Mouse (Mus musculus): ENCODE measurements around the gene Plp2. TPM values are rescaled to one million over a fixed set of nuclear protein-coding genes. Genes with fewer than 3 reads are reported as not detected.

The Plp2 gene
- polyA plus RNA-seq, 1 experiment, result 294 TPM

DNA sequence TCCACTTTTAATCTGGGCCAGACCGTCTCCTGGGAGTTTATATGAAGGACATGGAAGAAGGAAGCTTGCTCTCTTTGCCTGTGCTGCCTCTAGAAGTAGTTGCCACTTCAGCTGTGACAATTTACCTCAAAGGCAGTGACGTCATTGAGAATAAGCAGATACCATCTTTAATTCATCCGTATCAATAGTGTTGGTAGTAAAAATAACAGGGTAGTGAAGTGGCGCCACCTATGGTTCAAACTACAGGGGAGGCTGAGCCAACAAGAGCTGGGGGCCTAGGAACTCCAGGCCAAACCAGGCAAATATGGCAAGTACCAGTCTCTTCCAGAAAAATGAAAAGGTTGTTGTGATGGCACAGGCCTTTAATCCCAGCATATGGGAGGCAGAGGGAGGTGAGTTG is 21.7 kb upstream of the Plp2 start:
- TF ChIP-seq USF1 (IDR thresholded peaks at IDR 0.05; ENCODE audit: low read depth) (no peak), TCF12 (IDR thresholded peaks at IDR 0.05; ENCODE audit: insufficient read depth, poor library complexity, severe bottlenecking) (no peak), MYOG (IDR thresholded peaks at IDR 0.05; ENCODE audit: control insufficient read depth in 1 of 3, insufficient read depth in 1 of 3, insufficient read length in 2 of 3, low read depth in 2 of 3) (no peak), POLR2AphosphoS2 (IDR thresholded peaks at IDR 0.05; ENCODE audit: insufficient read length, low read depth) (no peak), TCF3 (IDR thresholded peaks at IDR 0.05; ENCODE audit: insufficient read length, low read depth) (no peak), E2F4 (IDR thresholded peaks at IDR 0.05; ENCODE audit: insufficient read depth) (no peak), MYOD1 (IDR thresholded peaks at IDR 0.05; ENCODE audit: control insufficient read depth in 1 of 3, insufficient read length in 2 of 3, low read depth in 2 of 3) (no peak), POLR2A (IDR thresholded peaks at IDR 0.05; ENCODE audit: insufficient read length, low read depth) (no peak)
- Histone ChIP-seq H3K79me2 (ENCODE audit: control insufficient read depth, insufficient read depth) (peaks cover 7% of the 10 kb centered on the region), H3K27me3 (ENCODE audit: control insufficient read depth, insufficient read depth, insufficient read length) (no peaks in the 10 kb centered on the region), H3K4me2 (ENCODE audit: low read depth) (no peak overlapping the region), H3K4me3 (no peak overlapping the region), H3ac (ENCODE audit: control insufficient read depth, insufficient read length) (no peak overlapping the region), H3K36me3 (ENCODE audit: control insufficient read depth, insufficient read depth) (no peaks in the 10 kb centered on the region)

DNA sequence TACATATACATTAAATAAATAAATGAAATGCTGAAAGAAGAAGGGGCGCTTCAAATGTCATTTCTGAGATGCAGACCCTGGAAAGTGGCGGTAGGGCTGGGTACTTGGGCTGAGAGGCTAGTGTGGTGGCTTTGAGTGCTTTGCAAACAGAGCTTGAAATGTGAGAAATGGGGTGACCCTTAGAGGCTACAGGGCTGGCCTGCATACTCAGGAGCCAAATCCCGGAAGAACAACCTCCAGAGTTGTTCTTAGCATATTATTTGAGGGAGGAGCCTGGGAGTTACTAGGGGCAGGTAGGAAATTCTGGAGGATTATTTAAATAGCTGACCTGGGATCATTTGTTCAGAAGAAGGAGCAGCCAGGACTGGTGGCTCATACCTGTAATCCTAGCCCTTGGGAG is 19.3 kb upstream of the Plp2 start:
- H3K4me3 ChIP-seq, result no peak overlapping the region
- H3K4me2 ChIP-seq (ENCODE audit: low read depth), result no peak overlapping the region
- H3ac ChIP-seq (ENCODE audit: control insufficient read depth, insufficient read length), result no peak overlapping the region
- H3K27me3 ChIP-seq (ENCODE audit: control insufficient read depth, insufficient read depth, insufficient read length), result no peaks in the 10 kb centered on the region
- no peaks in the 10 kb centered on the region for H3K36me3 ChIP-seq (ENCODE audit: control insufficient read depth, insufficient read depth)
- TF ChIP-seq TCF12 (IDR thresholded peaks at IDR 0.05; ENCODE audit: insufficient read depth, poor library complexity, severe bottlenecking), result no peak
- TF ChIP-seq CEBPB (IDR thresholded peaks at IDR 0.05; ENCODE audit: insufficient read depth, poor library complexity, severe bottlenecking), result no peak
- TF ChIP-seq MYOG (IDR thresholded peaks at IDR 0.05; ENCODE audit: control insufficient read depth in 1 of 3, insufficient read depth in 1 of 3, insufficient read length in 2 of 3, low read depth in 2 of 3), result no peak
- TF ChIP-seq MAX (IDR thresholded peaks at IDR 0.05; ENCODE audit: low read depth), result no peak
- no peak for TF ChIP-seq MYOD1 (IDR thresholded peaks at IDR 0.05; ENCODE audit: control insufficient read depth in 1 of 3, insufficient read length in 2 of 3, low read depth in 2 of 3)
- no peak for TF ChIP-seq USF1 (IDR thresholded peaks at IDR 0.05; ENCODE audit: low read depth)
- TF ChIP-seq TCF3 (IDR thresholded peaks at IDR 0.05; ENCODE audit: insufficient read length, low read depth), result no peak
- no peak for TF ChIP-seq POLR2A (IDR thresholded peaks at IDR 0.05; ENCODE audit: insufficient read length, low read depth)
- H3K79me2 ChIP-seq (ENCODE audit: control insufficient read depth, insufficient read depth), result no peaks in the 10 kb centered on the region

DNA sequence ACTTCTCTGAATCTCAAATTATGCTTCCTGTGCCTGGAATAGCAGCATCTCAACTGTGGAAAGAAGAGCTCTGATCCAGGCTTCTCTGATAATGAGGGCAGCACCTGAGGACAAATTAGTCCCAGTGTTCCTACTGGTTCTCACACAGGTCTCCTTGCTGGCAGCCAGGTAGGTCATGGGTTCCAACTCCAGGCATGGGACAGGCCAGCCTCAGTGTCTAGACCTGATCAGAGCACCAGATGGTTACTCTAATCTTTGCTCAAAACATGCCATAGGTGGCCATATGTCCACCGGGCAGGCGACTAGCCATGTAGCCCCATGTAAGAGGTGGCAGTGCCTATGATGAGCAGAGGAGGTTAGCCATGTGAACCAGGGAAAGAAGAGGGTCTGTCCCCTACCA is 17.1 kb upstream of the Plp2 start:
- H3K36me3 ChIP-seq (ENCODE audit: control insufficient read depth, insufficient read depth), result no peaks in the 10 kb centered on the region
- no peaks in the 10 kb centered on the region for H3K27me3 ChIP-seq (ENCODE audit: control insufficient read depth, insufficient read depth, insufficient read length)
- no peak overlapping the region for H3K4me2 ChIP-seq (ENCODE audit: low read depth)
- no peak for TF ChIP-seq POLR2AphosphoS2 (IDR thresholded peaks at IDR 0.05; ENCODE audit: insufficient read length, low read depth)
- TF ChIP-seq SRF (IDR thresholded peaks at IDR 0.05; ENCODE audit: control insufficient read depth, insufficient read length, low read depth), result no peak
- no peak for TF ChIP-seq TCF12 (IDR thresholded peaks at IDR 0.05; ENCODE audit: insufficient read depth, poor library complexity, severe bottlenecking)
- no peak for TF ChIP-seq MYOD1 (IDR thresholded peaks at IDR 0.05; ENCODE audit: control insufficient read depth in 1 of 3, insufficient read length in 2 of 3, low read depth in 2 of 3)
- no peak for TF ChIP-seq MAX (IDR thresholded peaks at IDR 0.05; ENCODE audit: low read depth)
- no peak for TF ChIP-seq USF1 (IDR thresholded peaks at IDR 0.05; ENCODE audit: low read depth)
- no peak for TF ChIP-seq MYOG (IDR thresholded peaks at IDR 0.05; ENCODE audit: control insufficient read depth in 1 of 3, insufficient read depth in 1 of 3, insufficient read length in 2 of 3, low read depth in 2 of 3)
- TF ChIP-seq E2F4 (IDR thresholded peaks at IDR 0.05; ENCODE audit: insufficient read depth), result no peak
- TF ChIP-seq REST (IDR thresholded peaks at IDR 0.05; ENCODE audit: insufficient read depth, insufficient read length), result no peak
- no peak for TF ChIP-seq POLR2A (IDR thresholded peaks at IDR 0.05; ENCODE audit: insufficient read length, low read depth)
- TF ChIP-seq CEBPB (IDR thresholded peaks at IDR 0.05; ENCODE audit: insufficient read depth, poor library complexity, severe bottlenecking), result no peak
- TF ChIP-seq TCF3 (IDR thresholded peaks at IDR 0.05; ENCODE audit: insufficient read length, low read depth), result no peak
- no peak overlapping the region for H3ac ChIP-seq (ENCODE audit: control insufficient read depth, insufficient read length)
- no peaks in the 10 kb centered on the region for H3K79me2 ChIP-seq (ENCODE audit: control insufficient read depth, insufficient read depth)
- no peak overlapping the region for H3K4me3 ChIP-seq

DNA sequence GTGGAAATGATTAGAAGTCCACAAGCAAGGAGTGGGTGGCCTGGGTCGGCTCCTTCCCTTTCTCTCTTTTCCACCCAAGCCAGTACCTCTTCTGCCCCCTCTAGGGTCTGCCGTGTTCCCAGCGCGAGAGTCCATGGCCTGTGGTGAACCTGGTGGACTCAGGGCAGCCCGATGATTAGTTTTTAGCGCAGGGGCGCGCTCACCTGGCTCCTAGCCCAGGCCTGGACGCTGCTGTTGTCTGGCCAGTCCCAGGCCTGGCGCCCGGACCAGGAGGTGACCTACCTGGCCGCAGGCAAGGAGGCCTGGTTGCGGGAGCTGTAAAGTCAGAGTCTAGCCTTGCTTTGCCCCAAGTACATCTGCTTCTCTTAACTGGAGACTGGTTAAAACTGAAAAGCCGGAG is 9.7 kb upstream of the Plp2 start, which contains the start of gene Magix:
Magix (minus strand) TSS at position 388 of the 400 bp plus-strand sequence.
- H3K79me2 ChIP-seq (ENCODE audit: control insufficient read depth, insufficient read depth), result no peaks in the 10 kb centered on the region
- H3K4me3 ChIP-seq, result no peak within 1 kb of the TSS
- H3K4me2 ChIP-seq (ENCODE audit: low read depth), result peak within 1 kb of the TSS; percentile 78
- H3K27me3 ChIP-seq (ENCODE audit: control insufficient read depth, insufficient read depth, insufficient read length), result no peaks in the 10 kb centered on the region
- no peak within 1 kb of the TSS for H3ac ChIP-seq (ENCODE audit: control insufficient read depth, insufficient read length)
- no peaks in the 10 kb centered on the region for H3K36me3 ChIP-seq (ENCODE audit: control insufficient read depth, insufficient read depth)
- TF ChIP-seq MAX (IDR thresholded peaks at IDR 0.05; ENCODE audit: low read depth) (no peak), POLR2A (IDR thresholded peaks at IDR 0.05; ENCODE audit: insufficient read length, low read depth) (no peak), MYOG (IDR thresholded peaks at IDR 0.05; ENCODE audit: control insufficient read depth in 1 of 3, insufficient read depth in 1 of 3, insufficient read length in 2 of 3, low read depth in 2 of 3) (no peak), SRF (IDR thresholded peaks at IDR 0.05; ENCODE audit: control insufficient read depth, insufficient read length, low read depth) (no peak), CEBPB (IDR thresholded peaks at IDR 0.05; ENCODE audit: insufficient read depth, poor library complexity, severe bottlenecking) (no peak), REST (IDR thresholded peaks at IDR 0.05; ENCODE audit: insufficient read depth, insufficient read length) (no peak), POLR2AphosphoS2 (IDR thresholded peaks at IDR 0.05; ENCODE audit: insufficient read length, low read depth) (no peak), USF1 (IDR thresholded peaks at IDR 0.05; ENCODE audit: low read depth) (no peak), TCF12 (IDR thresholded peaks at IDR 0.05; ENCODE audit: insufficient read depth, poor library complexity, severe bottlenecking) (no peak), TCF3 (IDR thresholded peaks at IDR 0.05; ENCODE audit: insufficient read length, low read depth) (no peak), MYOD1 (IDR thresholded peaks at IDR 0.05; ENCODE audit: control insufficient read depth in 1 of 3, insufficient read length in 2 of 3, low read depth in 2 of 3) (no peak), E2F4 (IDR thresholded peaks at IDR 0.05; ENCODE audit: insufficient read depth) (no peak)

DNA sequence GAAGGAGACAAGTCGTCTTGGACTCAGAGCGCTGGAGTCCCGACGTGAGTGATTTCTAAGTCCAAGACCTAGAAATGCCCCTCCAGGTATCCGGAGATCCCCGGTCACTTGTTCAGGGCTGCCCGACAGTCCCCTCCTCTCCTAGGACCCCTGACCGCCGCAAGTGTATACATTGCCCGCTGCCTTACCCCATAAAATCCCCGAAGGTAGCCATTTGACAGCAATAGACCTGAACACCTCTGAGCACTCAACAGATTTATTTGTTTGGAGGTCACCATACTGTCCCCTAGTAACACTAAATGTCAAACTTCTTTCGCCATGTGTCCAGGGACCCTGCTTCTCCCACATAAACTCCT is 8.8 kb upstream of the Plp2 start:
- Histone ChIP-seq H3K36me3 (ENCODE audit: control insufficient read depth, insufficient read depth) (no peaks in the 10 kb centered on the region), H3K4me2 (ENCODE audit: low read depth) (peak overlapping the region; percentile 78), H3ac (ENCODE audit: control insufficient read depth, insufficient read length) (no peak overlapping the region), H3K4me3 (peak overlapping the region; percentile 5), H3K27me3 (ENCODE audit: control insufficient read depth, insufficient read depth, insufficient read length) (no peaks in the 10 kb centered on the region), H3K79me2 (ENCODE audit: control insufficient read depth, insufficient read depth) (no peaks in the 10 kb centered on the region)
- TF ChIP-seq CEBPB (IDR thresholded peaks at IDR 0.05; ENCODE audit: insufficient read depth, poor library complexity, severe bottlenecking) (no peak), E2F4 (IDR thresholded peaks at IDR 0.05; ENCODE audit: insufficient read depth) (no peak)
